Mouse (Mus musculus) frontal cortex, adult 2 months (tissue): ENCODE data around the gene Fam107b. TPM values are rescaled to one million over a fixed set of nuclear protein-coding genes. Genes with fewer than 3 reads are reported as not detected.

Source experiments
- polyA plus RNA-seq: library from polyadenylated mRNA; depleted of rRNA; stranded (reverse); fragments of >200 nt; gene quantifications from 2 replicates; pipeline ENCODE4 v1.2.3, GENCODE M21; 2012; rRNA removed

Fam107b gene
- polyA plus RNA-seq, 1 experiment, result 10.4 TPM

Other genes with a start within 250 kb of the Fam107b start
- 11.4 and 13.5 TPM in 2 replicates for gene Rpp38, start 237.8 kb upstream of the Fam107b start, polyA plus RNA-seq
- 5.3 and 6.1 TPM in 2 replicates for gene Acbd7, start 234.3 kb upstream of the Fam107b start, polyA plus RNA-seq
- gene Olah, start 173.3 kb upstream of the Fam107b start, polyA plus RNA-seq, result not detected in 2 replicates
- 3.0 and 3.6 TPM in 2 replicates for gene Meig1, start 147.8 kb upstream of the Fam107b start, polyA plus RNA-seq
- gene Dclre1c, start 146.4 kb upstream of the Fam107b start, polyA plus RNA-seq, result 10.9 and 11.9 TPM in 2 replicates
- gene Suv39h2, start 95.5 kb upstream of the Fam107b start, polyA plus RNA-seq, result 2.6 and 2.7 TPM in 2 replicates
- gene Gm45902, start 57.7 kb upstream of the Fam107b start, polyA plus RNA-seq, result 3.1 and 3.2 TPM in 2 replicates
- gene Hspa14, start 57.7 kb upstream of the Fam107b start, polyA plus RNA-seq, result 53.4 and 53.6 TPM in 2 replicates
- gene Cdnf, start 57.5 kb upstream of the Fam107b start, polyA plus RNA-seq, result 1.0 and 1.4 TPM in 2 replicates